ENCODE assay signal across 14 mouse cellular contexts in the genomic region with DNA sequence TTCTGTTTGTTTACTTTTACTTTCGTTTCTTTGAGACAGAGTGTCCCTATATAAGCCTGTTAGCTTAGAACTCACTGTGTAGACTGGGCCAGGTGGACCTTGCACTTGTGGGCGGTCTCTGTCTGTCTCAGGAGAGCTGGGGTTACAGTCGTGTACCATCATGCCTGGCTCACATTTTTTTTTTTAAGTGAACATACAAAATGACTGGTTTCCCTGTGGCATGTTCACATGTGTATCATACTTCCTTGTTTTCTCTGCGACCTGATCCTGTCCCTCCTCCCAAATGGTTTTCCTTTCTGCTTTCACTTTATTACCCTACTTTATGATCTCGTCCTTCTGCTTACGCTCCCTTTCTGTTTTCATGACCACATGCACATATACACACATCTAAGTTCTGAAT. TPM values are rescaled to one million over a fixed set of nuclear protein-coding genes. Genes with fewer than 3 reads are reported as not detected.
A peak's percentile ranks its signal among the peaks of the same experiment; 100 is the strongest.
DNase-seq lines count a peak whose midpoint lies in the region; ATAC-seq lines count a peak whose summit lies in the region.
"Had no signal": no experiment of that assay in that cellular context is flagged by ENCODE, and none has a peak within 500 bp of the region (broad histone marks: within the 10 kb centered on the region; RNA-seq: fewer than 3 reads in every experiment).

No protein-coding gene starts in this region.

- H3K36me3 ChIP-seq in kidney, embryonic 14.5 days (ENCODE audit: control insufficient read depth, insufficient read depth, low read length) = peaks cover 44% of the 10 kb centered on the region

- no peak overlapping the region for H3K4me3 ChIP-seq in kidney, embryonic 14.5 days (ENCODE audit: low read length)
- peak overlapping the region; percentile 41; the same call in 1 of the 2 replicates for H3K4me3 ChIP-seq in brown adipose tissue, adult 24 weeks (ENCODE audit: insufficient read depth, low read depth, low read length)
- H3K4me3 ChIP-seq: forebrain, embryonic 13.5 days; heart, embryonic 15.5 days; myocyte had no signal

- H3K27me3 ChIP-seq in kidney, embryonic 14.5 days (ENCODE audit: control insufficient read depth, insufficient read depth, low read length) = no peaks in the 10 kb centered on the region
- H3K27me3 ChIP-seq: forebrain, embryonic 13.5 days; heart, embryonic 15.5 days had no signal

- ATAC-seq in kidney, embryonic 14.5 days (ENCODE audit: low FRiP score, low TSS enrichment) = no peak
- ATAC-seq: forebrain, embryonic 13.5 days; lung, postnatal 0 days had no signal

- DNase-seq in kidney, adult 11 months = peak; percentile 70
- peak; percentile 60 for DNase-seq in kidney, postnatal 14 days
- DNase-seq in naive thymus-derived CD4-positive, alpha-beta T cell, adult 2 months (ENCODE audit: low read depth) = peak; percentile 13
- DNase-seq in left cerebral cortex, adult 11 months (ENCODE audit: low spot score) = no peak
- no peak for DNase-seq in layer of hippocampus, postnatal 14 days (ENCODE audit: low spot score in 2 of 2)
- no peak for DNase-seq in heart, postnatal 4 days
- DNase-seq: cerebellum, adult 2 months; gastrocnemius, postnatal 14 days had no signal

- no peaks in the 10 kb centered on the region for H3K9me3 ChIP-seq in kidney, embryonic 14.5 days (ENCODE audit: control insufficient read depth, low read length)
- H3K9me3 ChIP-seq: forebrain, embryonic 13.5 days; heart, embryonic 15.5 days had no signal

- no peak overlapping the region for H3K4me2 ChIP-seq in kidney, embryonic 14.5 days (replicated peaks; ENCODE audit: low read depth, low read length)
- H3K4me2 ChIP-seq: forebrain, embryonic 13.5 days; heart, embryonic 15.5 days had no signal

- no peak overlapping the region for H3K27ac ChIP-seq in kidney, embryonic 14.5 days (ENCODE audit: low read depth, low read length)
- no peak overlapping the region for H3K27ac ChIP-seq in brown adipose tissue, adult 24 weeks (replicated peaks; ENCODE audit: low read depth, low read length)
- H3K27ac ChIP-seq: forebrain, embryonic 13.5 days; heart, embryonic 15.5 days had no signal

- WGBS in kidney, embryonic 14.5 days = 76% methylated on average over 6 of the region's 6 CpGs

- H3K9ac ChIP-seq in kidney, embryonic 14.5 days (ENCODE audit: low read depth, low read length) = no peak overlapping the region
- H3K9ac ChIP-seq: forebrain, embryonic 13.5 days; heart, embryonic 15.5 days had no signal

- H3K4me1 ChIP-seq in kidney, embryonic 14.5 days (ENCODE audit: control insufficient read depth, insufficient read depth, low read length) = peaks cover 19% of the 10 kb centered on the region
- no peaks in the 10 kb centered on the region; the same call in 1 of the 2 replicates for H3K4me1 ChIP-seq in brown adipose tissue, adult 24 weeks (ENCODE audit: control insufficient read depth, insufficient read depth, insufficient read length, low read length)

RNA-seq across cellular contexts. Expression of a gene that starts 5.7 kb away (rescaled TPM):
- 32.7 and 36.2 TPM in 2 replicates for polyA plus RNA-seq in kidney, embryonic 14.5 days (2014; fragmentation: Nextera tagmentation; extraction: Ambion mirVana)
- 1.3 and 1.5 TPM in 2 replicates for polyA plus RNA-seq in brown adipose tissue, adult 24 weeks (2012; ENCODE audit: insufficient read depth, insufficient read length, missing spikeins)
- total RNA-seq in layer of hippocampus, postnatal 14 days (2021) = 1 to 10 TPM; 1.6 to 1.9 TPM
- total RNA-seq in heart, postnatal 4 days (2021) = 10 to 100 TPM in 1 of 2 experiments, 1 to 10 TPM in 1; 8.2 to 10.0 TPM

RNA-seq across cellular contexts. Expression of a gene that starts 5.8 kb away (rescaled TPM):
- polyA plus RNA-seq in kidney, embryonic 14.5 days (2014; fragmentation: Nextera tagmentation; extraction: Ambion mirVana) = 26.6 and 45.4 TPM in 2 replicates
- 27.5 and 31.3 TPM in 2 replicates for polyA plus RNA-seq in brown adipose tissue, adult 24 weeks (2012; ENCODE audit: insufficient read depth, insufficient read length, missing spikeins)
- total RNA-seq in layer of hippocampus, postnatal 14 days (2021) = 10 to 100 TPM; 27.0 TPM
- total RNA-seq in heart, postnatal 4 days (2021) = 10 to 100 TPM; 18.4 to 20.1 TPM

RNA-seq across cellular contexts. Expression of a gene that starts 41.6 kb away (rescaled TPM):
- 11.0 and 13.3 TPM in 2 replicates for polyA plus RNA-seq in kidney, embryonic 14.5 days (2014; fragmentation: Nextera tagmentation; extraction: Ambion mirVana)
- polyA plus RNA-seq in brown adipose tissue, adult 24 weeks (2012; ENCODE audit: insufficient read depth, insufficient read length, missing spikeins) = 1.9 and 2.6 TPM in 2 replicates
- total RNA-seq in layer of hippocampus, postnatal 14 days (2021) = 10 to 100 TPM; 15.7 to 19.2 TPM
- total RNA-seq in heart, postnatal 4 days (2021) = 10 to 100 TPM; 17.2 to 18.3 TPM

RNA-seq across cellular contexts. Expression of a gene that starts 55.1 kb away (rescaled TPM):
- polyA plus RNA-seq in kidney, embryonic 14.5 days (2014; fragmentation: Nextera tagmentation; extraction: Ambion mirVana) = 10.6 and 17.2 TPM in 2 replicates
- 6.7 and 7.8 TPM in 2 replicates for polyA plus RNA-seq in brown adipose tissue, adult 24 weeks (2012; ENCODE audit: insufficient read depth, insufficient read length, missing spikeins)
- 10 to 100 TPM; 18.7 to 19.1 TPM for total RNA-seq in layer of hippocampus, postnatal 14 days (2021)
- 10 to 100 TPM; 11.9 to 14.7 TPM for total RNA-seq in heart, postnatal 4 days (2021)

Comparison
In these comparisons a context has a peak if more than half of its experiments do, and no peak if none do; other contexts are left out.
1. DNase-seq: peak in kidney, adult 11 months (single experiment), kidney, postnatal 14 days (single experiment) and naive thymus-derived CD4-positive, alpha-beta T cell, adult 2 months (single experiment); none in left cerebral cortex, adult 11 months (single experiment), layer of hippocampus, postnatal 14 days (0 of 2) and heart, postnatal 4 days (single experiment).